Mouse (Mus musculus): ENCODE measurements around the gene Ehmt2. TPM values are rescaled to one million over a fixed set of nuclear protein-coding genes. Genes with fewer than 3 reads are reported as not detected.

The Ehmt2 gene
- polyA plus RNA-seq, 1 experiment from 2014 or later: 49.1 TPM

DNA sequence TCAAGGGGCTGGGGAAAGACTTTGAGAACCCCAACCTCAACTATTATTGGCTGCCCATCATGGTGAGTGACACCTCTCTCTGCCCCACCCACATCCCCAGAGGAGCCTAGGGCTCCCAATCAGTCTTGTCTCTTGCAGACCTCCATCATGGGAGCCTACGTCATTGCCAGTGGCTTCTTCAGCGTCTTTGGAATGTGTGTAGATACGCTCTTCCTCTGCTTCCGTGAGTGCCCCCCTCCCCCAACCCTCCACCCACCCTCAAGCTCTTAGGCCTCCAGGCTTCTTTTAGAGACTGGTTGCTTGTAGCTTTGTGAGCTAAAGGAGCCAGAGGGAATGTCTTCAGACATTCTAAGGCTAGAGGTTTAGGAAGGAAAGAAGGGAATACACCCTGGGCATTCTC is 30.6 kb downstream of the Ehmt2 start:
- peaks cover 14% of the 10 kb centered on the region for H3K4me1 ChIP-seq (replicated peaks)
- H3K4me3 ChIP-seq: no peak overlapping the region
- no peaks in the 10 kb centered on the region for H3K27me3 ChIP-seq (replicated peaks)
- WGBS: 42% methylated on average over 4 of the region's 4 CpGs
- no peak overlapping the region for H3K4me2 ChIP-seq
- ATAC-seq (ENCODE audit: insufficient number of reproducible peaks, low FRiP score): no peak
- peaks cover 2% of the 10 kb centered on the region; the same call in 1 of the 2 replicates for H3K36me3 ChIP-seq
- no peak overlapping the region for H3K27ac ChIP-seq (ENCODE audit: poor library complexity, severe bottlenecking)
- no peak overlapping the region for H3K9ac ChIP-seq
- H3K9me3 ChIP-seq (replicated peaks): no peaks in the 10 kb centered on the region

DNA sequence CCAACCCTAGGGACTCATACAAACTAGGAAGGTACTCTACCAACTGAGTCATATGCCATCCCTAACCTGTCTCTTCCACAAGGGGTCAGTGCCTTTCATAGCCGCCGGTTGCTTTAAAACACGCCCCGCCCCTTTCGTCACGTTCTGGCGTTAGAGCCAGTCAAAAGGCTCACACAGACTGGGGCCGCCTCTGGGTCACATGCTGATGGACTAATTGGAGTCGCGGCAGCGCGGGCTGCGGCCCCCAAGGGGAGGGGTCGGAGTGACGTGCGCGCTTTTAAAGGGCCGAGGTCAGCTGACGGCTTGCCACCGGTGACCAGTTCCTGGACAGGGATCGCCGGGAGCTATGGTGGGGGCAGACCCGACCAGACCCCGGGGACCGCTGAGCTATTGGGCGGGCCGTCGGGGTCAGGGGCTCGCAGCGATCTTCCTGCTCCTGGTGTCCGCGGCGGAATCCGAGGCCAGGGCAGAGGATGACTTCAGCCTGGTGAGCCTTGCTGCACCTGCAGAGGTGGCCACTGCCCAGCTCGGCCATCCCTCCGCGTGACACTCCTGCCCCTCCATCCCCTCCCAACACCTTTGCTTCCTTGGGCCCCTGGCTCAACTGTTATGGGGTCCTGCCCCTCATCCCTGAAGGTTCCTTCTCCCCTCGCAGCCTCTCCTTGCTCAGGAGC is 32.9 kb downstream of the Ehmt2 start, which contains the start of gene Neu1:
TSS of gene Neu1 (plus strand) at position 193 of the 674 bp plus-strand sequence.
- Histone ChIP-seq H3K27ac (ENCODE audit: poor library complexity, severe bottlenecking) (peak within 1 kb of the TSS; percentile 15; the same call in 1 of the 2 replicates), H3K9ac (peak within 1 kb of the TSS; percentile 79), H3K36me3 (peaks cover 21% of the 10 kb centered on the region), H3K4me2 (peak within 1 kb of the TSS; percentile 90), H3K4me3 (peak within 1 kb of the TSS; percentile 70), H3K27me3 (replicated peaks) (no peaks in the 10 kb centered on the region), H3K4me1 (replicated peaks) (peaks cover 19% of the 10 kb centered on the region), H3K9me3 (replicated peaks) (no peaks in the 10 kb centered on the region)
- WGBS: under 1% methylated on average over 38 of the region's 38 CpGs
- ATAC-seq (ENCODE audit: insufficient number of reproducible peaks, low FRiP score): peak; percentile 98

DNA sequence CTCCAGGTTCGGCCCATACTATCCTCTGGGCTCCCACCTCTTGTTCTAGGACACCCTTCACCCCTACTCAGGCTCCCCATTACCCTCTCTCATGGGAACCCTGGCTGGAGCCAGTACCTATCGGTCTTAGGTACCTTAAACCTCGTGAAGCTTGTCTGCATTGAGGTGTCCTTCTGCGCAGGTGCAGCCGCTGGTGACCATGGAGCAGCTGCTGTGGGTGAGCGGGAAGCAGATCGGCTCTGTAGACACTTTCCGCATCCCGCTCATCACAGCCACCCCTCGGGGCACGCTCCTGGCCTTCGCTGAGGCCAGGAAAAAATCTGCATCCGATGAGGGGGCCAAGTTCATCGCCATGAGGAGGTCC is 33.4 kb downstream of the Ehmt2 start:
- Histone ChIP-seq H3K9me3 (replicated peaks) (no peaks in the 10 kb centered on the region), H3K4me3 (peak overlapping the region; percentile 70), H3K27me3 (replicated peaks) (no peaks in the 10 kb centered on the region), H3K36me3 (peaks cover 21% of the 10 kb centered on the region), H3K4me1 (replicated peaks) (peaks cover 19% of the 10 kb centered on the region), H3K9ac (peak overlapping the region; percentile 79), H3K27ac (ENCODE audit: poor library complexity, severe bottlenecking) (no peak overlapping the region), H3K4me2 (peak overlapping the region; percentile 90)
- 15% methylated on average over 14 of the region's 14 CpGs for WGBS
- ATAC-seq (ENCODE audit: insufficient number of reproducible peaks, low FRiP score): peak; percentile 3; the same call in 1 of the 2 replicates

DNA sequence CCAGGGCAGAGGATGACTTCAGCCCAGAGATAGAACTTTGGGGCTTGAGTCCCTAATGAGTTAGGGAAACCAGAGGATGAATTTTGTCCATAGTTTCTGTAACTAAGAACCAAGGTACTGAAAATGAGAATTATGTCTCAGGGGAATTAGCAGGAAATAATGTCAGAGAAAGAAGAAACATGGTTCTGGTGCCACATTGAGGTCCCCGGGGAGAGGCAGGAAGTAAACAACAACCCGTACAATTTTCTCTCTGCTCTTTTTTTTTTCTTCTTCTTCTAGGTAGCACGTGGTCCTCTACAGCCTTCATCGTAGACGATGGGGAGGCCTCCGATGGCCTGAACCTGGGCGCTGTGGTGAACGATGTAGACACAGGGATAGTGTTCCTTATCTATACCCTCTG is 34.0 kb downstream of the Ehmt2 start:
- peak overlapping the region; percentile 79 for H3K9ac ChIP-seq
- no peak for ATAC-seq (ENCODE audit: insufficient number of reproducible peaks, low FRiP score)
- no peak overlapping the region for H3K27ac ChIP-seq (ENCODE audit: poor library complexity, severe bottlenecking)
- peaks cover 19% of the 10 kb centered on the region for H3K4me1 ChIP-seq (replicated peaks)
- peaks cover 23% of the 10 kb centered on the region for H3K36me3 ChIP-seq
- WGBS: 82% methylated on average over 8 of the region's 8 CpGs
- H3K4me2 ChIP-seq: peak overlapping the region; percentile 90
- H3K4me3 ChIP-seq: peak overlapping the region; percentile 70
- H3K27me3 ChIP-seq (replicated peaks): no peaks in the 10 kb centered on the region
- H3K9me3 ChIP-seq (replicated peaks): no peaks in the 10 kb centered on the region

DNA sequence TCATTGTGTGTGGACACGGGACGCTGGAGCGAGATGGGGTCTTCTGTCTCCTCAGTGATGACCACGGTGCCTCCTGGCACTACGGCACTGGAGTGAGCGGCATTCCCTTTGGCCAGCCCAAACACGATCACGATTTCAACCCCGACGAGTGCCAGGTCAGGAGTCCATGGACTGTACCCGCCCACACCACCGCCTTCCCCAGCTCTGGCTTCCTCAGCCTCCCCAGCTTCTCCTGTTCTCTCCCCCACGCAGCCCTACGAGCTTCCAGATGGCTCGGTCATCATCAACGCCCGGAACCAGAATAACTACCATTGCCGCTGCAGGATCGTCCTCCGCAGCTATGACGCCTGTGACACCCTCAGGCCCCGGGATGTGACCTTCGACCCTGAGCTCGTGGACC is 35.8 kb downstream of the Ehmt2 start:
- WGBS: 72% methylated on average over 24 of the region's 24 CpGs
- Histone ChIP-seq H3K36me3 (peaks cover 25% of the 10 kb centered on the region), H3K4me1 (replicated peaks) (peaks cover 15% of the 10 kb centered on the region), H3K9me3 (replicated peaks) (no peaks in the 10 kb centered on the region), H3K9ac (no peak overlapping the region), H3K4me3 (no peak overlapping the region), H3K27ac (ENCODE audit: poor library complexity, severe bottlenecking) (no peak overlapping the region), H3K4me2 (no peak overlapping the region), H3K27me3 (replicated peaks) (no peaks in the 10 kb centered on the region)
- no peak for ATAC-seq (ENCODE audit: insufficient number of reproducible peaks, low FRiP score)

DNA sequence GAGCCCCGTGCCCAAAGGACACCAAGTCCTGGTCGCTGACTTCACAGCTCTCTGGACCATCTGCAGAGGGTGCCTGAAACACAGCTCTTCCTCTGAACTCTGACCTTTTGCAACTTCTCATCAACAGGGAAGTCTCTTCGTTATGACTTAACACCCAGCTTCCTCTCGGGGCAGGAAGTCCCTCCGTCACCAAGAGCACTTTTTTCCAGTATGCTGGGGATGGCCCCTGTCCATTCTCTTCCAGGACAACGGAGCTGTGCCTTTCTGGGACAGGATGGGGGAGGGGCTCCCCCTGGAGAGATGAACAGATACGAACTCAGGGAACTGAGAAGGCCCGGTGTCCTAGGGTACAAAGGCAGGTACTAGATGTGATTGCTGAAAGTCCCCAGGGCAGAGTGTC is 36.6 kb downstream of the Ehmt2 start:
- ATAC-seq (ENCODE audit: insufficient number of reproducible peaks, low FRiP score): no peak
- Histone ChIP-seq H3K27me3 (replicated peaks) (no peaks in the 10 kb centered on the region), H3K36me3 (peaks cover 25% of the 10 kb centered on the region), H3K4me2 (no peak overlapping the region), H3K4me1 (replicated peaks) (peaks cover 15% of the 10 kb centered on the region), H3K27ac (ENCODE audit: poor library complexity, severe bottlenecking) (no peak overlapping the region), H3K9me3 (replicated peaks) (no peaks in the 10 kb centered on the region), H3K4me3 (no peak overlapping the region), H3K9ac (0 out of 2 replicates have a peak overlapping the region, but pooled peaks have one; percentile 13)
- WGBS: 40% methylated on average over 8 of the region's 8 CpGs

DNA sequence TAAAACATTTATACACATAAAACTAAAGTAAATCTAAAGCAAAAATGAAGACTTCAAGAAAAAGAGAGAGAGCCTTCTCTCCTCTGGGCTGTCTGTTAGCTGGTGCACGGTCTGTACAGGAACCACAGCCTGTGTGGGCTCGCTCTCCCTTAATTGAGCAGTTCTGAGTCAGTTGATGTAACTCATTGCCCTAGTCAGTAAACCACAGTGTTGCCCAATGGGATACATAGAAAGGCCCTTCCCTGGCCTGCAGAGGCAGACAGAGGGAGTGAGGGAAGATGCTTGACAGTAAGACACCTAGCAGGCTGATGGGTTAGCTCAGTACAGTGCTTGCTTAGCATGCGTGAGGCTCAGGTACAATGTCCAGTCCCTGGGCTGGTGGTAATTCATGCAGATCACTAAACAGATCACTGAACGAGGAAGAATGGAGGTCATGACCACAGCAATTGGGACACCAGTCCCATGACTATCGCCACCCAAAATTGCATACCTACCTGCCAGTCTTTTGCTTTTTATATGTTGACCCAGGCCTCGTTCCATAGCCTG is 39.8 kb downstream of the Ehmt2 start:
- Histone ChIP-seq H3K4me1 (replicated peaks) (peaks cover 9% of the 10 kb centered on the region), H3K4me3 (no peak overlapping the region), H3K27ac (ENCODE audit: poor library complexity, severe bottlenecking) (no peak overlapping the region), H3K4me2 (no peak overlapping the region), H3K36me3 (peaks cover 25% of the 10 kb centered on the region), H3K9me3 (replicated peaks) (no peaks in the 10 kb centered on the region), H3K9ac (no peak overlapping the region), H3K27me3 (replicated peaks) (no peaks in the 10 kb centered on the region)
- no peak for ATAC-seq (ENCODE audit: insufficient number of reproducible peaks, low FRiP score)
- WGBS: 78% methylated on average over 6 of the region's 6 CpGs

DNA sequence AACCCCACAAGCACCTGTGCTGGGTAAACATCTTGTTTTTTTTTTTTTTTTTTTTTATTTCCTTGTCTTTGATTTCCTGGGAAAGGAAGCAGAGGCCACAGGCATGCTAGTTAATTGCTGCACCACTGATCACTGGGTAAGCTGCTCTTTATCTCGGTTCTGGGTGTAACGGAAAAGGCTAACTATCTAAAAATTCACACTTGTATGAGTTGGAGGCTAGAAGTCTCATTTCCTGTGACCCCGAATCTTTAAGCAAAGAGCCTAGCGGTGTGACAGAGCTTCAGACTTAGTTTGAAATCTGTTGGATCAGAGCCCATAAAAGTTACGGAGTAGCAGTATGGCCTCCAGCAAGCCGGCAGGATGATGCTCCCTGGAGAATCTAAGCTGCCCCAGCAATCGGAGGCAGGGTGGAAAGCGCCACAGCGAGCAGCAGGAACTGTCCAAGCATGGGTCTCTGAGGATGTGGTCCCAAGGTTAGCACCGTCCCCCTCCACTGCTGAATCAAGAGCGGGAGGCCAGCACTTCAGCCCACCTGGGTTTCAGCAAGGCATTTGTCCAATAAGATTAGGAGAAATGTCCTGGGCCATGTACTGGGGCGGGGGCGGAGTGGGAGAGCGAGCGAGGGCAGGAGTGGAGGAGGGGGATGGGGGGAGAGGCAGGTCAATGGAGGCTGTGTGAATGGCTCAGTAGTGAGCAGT is 43.2 kb downstream of the Ehmt2 start:
- H3K4me1 ChIP-seq (replicated peaks): peaks cover 9% of the 10 kb centered on the region
- no peaks in the 10 kb centered on the region for H3K9me3 ChIP-seq (replicated peaks)
- H3K4me3 ChIP-seq: peak overlapping the region; percentile 45
- peak overlapping the region; percentile 61 for H3K27ac ChIP-seq (ENCODE audit: poor library complexity, severe bottlenecking)
- H3K27me3 ChIP-seq (replicated peaks): no peaks in the 10 kb centered on the region
- H3K9ac ChIP-seq: peak overlapping the region; percentile 59; the same call in 1 of the 2 replicates
- WGBS: 7% methylated on average over 15 of the region's 15 CpGs
- H3K36me3 ChIP-seq: peaks cover 4% of the 10 kb centered on the region; the same call in 1 of the 2 replicates
- peak; percentile 77 for ATAC-seq (ENCODE audit: insufficient number of reproducible peaks, low FRiP score)
- peak overlapping the region; percentile 73 for H3K4me2 ChIP-seq

DNA sequence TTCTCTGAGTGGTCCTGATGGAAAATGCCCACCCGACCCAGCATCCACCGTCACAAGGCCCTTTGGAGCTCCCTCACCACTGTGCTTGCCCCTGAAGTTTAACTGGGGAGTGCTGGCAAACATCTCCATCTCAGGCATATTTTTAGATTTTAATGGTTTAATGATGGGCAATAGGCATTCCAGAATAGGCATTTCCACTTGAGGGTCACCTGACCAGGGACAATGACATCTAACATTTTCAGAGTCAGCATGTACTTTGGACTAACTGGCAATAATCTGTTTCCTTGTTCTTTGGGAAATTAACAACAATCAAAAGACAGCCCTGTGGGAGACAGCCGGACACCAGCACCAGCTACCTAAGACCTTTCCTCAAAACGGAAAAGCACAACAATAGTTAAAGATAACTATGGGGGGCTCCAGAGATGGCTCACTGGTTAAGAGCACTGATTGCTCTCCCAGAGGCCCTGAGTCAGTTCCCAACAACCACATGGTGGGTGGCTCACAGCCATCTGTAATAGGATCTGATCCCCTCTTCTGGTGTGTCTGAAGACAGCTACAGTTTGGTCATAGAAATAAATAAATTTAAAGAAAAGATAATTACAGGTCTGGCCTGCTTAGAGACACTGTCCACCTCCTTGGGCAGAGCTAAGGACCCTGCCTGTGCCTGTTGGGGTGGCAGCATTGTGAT is 45.0 kb downstream of the Ehmt2 start:
- WGBS: 72% methylated on average over 4 of the region's 4 CpGs
- no peak overlapping the region for H3K9ac ChIP-seq
- H3K27ac ChIP-seq (ENCODE audit: poor library complexity, severe bottlenecking): no peak overlapping the region
- no peak overlapping the region for H3K4me2 ChIP-seq
- no peaks in the 10 kb centered on the region for H3K36me3 ChIP-seq
- no peaks in the 10 kb centered on the region for H3K27me3 ChIP-seq (replicated peaks)
- H3K4me3 ChIP-seq: no peak overlapping the region
- no peaks in the 10 kb centered on the region for H3K9me3 ChIP-seq (replicated peaks)
- ATAC-seq (ENCODE audit: insufficient number of reproducible peaks, low FRiP score): no peak
- H3K4me1 ChIP-seq (replicated peaks): peaks cover 9% of the 10 kb centered on the region

DNA sequence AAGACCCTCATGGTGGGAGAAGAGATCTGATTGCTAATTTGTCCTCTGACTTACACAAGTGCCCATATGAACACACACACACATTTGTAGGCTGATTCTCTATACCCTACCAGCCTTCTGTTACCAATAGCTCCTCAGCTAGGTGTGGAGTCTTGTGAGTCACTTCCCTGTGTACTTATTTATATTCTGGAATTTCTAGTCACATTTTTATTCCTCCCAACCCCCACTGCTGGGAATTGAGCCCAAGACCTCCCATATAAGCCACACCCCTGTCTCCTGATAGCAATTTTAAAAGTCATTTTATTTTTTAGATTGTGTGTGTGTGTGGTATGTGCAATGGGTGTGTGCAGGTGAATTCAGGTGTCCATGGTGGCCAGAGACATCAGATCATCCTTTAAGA is 46.1 kb downstream of the Ehmt2 start:
- no peak for ATAC-seq (ENCODE audit: insufficient number of reproducible peaks, low FRiP score)
- Histone ChIP-seq H3K4me1 (replicated peaks) (peaks cover 9% of the 10 kb centered on the region), H3K4me3 (no peak overlapping the region), H3K27ac (ENCODE audit: poor library complexity, severe bottlenecking) (no peak overlapping the region), H3K27me3 (replicated peaks) (no peaks in the 10 kb centered on the region), H3K36me3 (peaks cover 1% of the 10 kb centered on the region), H3K9me3 (replicated peaks) (no peaks in the 10 kb centered on the region), H3K4me2 (no peak overlapping the region), H3K9ac (no peak overlapping the region)
